Mouse (Mus musculus): Measurements from ENCODE around the gene Lingo3.

- TF ChIP-seq MYB (IDR thresholded peaks at IDR 0.05; ENCODE audit: low read depth, low read length) = peak; percentile 48; the same call in 1 of the 2 replicates
- TF ChIP-seq ZNF384 (IDR thresholded peaks at IDR 0.05; ENCODE audit: low read depth, low read length) = no peak
- TF ChIP-seq TBP (IDR thresholded peaks at IDR 0.05; ENCODE audit: low read depth, low read length) = no peak
- TF ChIP-seq MAX (IDR thresholded peaks at IDR 0.05; ENCODE audit: low read length) = no peak
- no peak for TF ChIP-seq POLR2A (IDR thresholded peaks at IDR 0.05; ENCODE audit: control insufficient read depth in 1 of 2, insufficient read depth in 1 of 2, low read depth in 1 of 2, low read length in 2 of 2, poor library complexity in 1 of 2)
- no peak for TF ChIP-seq USF2 (IDR thresholded peaks at IDR 0.05; ENCODE audit: borderline replicate concordance in 1 of 2, insufficient read depth in 1 of 2, low read depth in 1 of 2, low read length in 2 of 2)
- peak; percentile 83 for TF ChIP-seq TAL1 (IDR thresholded peaks at IDR 0.05; ENCODE audit: low read length)
- no peak for TF ChIP-seq CTCF (IDR thresholded peaks at IDR 0.05 in 2 of 3, conservative IDR thresholded peaks at IDR 0.05 in 1 of 3; ENCODE audit: control insufficient read depth in 1 of 3, insufficient read depth in 1 of 3, low read depth in 2 of 3, low read length in 3 of 3, poor library complexity in 1 of 3, severe bottlenecking in 1 of 3)
- peak; percentile 43; the same call in 1 of the 2 replicates for TF ChIP-seq ZMIZ1 (IDR thresholded peaks at IDR 0.05; ENCODE audit: low read depth, low read length)
- no peak for TF ChIP-seq MYC (IDR thresholded peaks at IDR 0.05; ENCODE audit: low read depth, low read length)
Measured at GRCm38 (mm10) chr10:80858350-80858935, 14.6 kb upstream of the Lingo3 start.

Measured in MEL (cell line).